Mouse (Mus musculus) bone marrow, adult 2 months (tissue): ENCODE data around the gene Grk3. TPM values are rescaled to one million over a fixed set of nuclear protein-coding genes. Genes with fewer than 3 reads are reported as not detected.

ENCODE experiments used
- H3K27ac ChIP-seq: fragments of 200-500 bp; 2 replicates; pipeline ENCODE4 v1.5.1; 2012; ENCODE audit warnings: low read depth, mild to moderate bottlenecking, control low read depth, inconsistent platforms, low read length; ENCODE audit not compliant: control insufficient read depth, poor library complexity, insufficient read depth
- H3K4me1 ChIP-seq: fragments of 200-500 bp; 2 replicates; pipeline ENCODE4 v1.6.1; 2011; ENCODE audit warnings: low read length; ENCODE audit not compliant: control insufficient read depth, insufficient read depth
- H3K4me3 ChIP-seq: fragments of 200-500 bp; replicated peaks from 2 replicates; pipeline ENCODE3; 2011; ENCODE audit warnings: mild to moderate bottlenecking, low read depth, low read length, control low read depth; ENCODE audit not compliant: control insufficient read depth
- CTCF ChIP-seq: fragments of 200-500 bp; IDR thresholded peaks from 2 replicates; pipeline ENCODE4 v1.5.1; 2011; ENCODE audit warnings: low read length, control low read depth; ENCODE audit not compliant: control insufficient read depth, insufficient read depth
- POLR2A ChIP-seq: fragments of 200-500 bp; IDR thresholded peaks from 2 replicates; pipeline ENCODE4 v1.6.1; 2011; ENCODE audit warnings: low read depth, mild to moderate bottlenecking, control low read depth, low read length, borderline replicate concordance; ENCODE audit not compliant: control insufficient read depth
- WGBS: fragments of 180-500 bp; shearing (Covaris S2); methylation state at CpG from one replicate; pipeline ENCODE4 v1.1.7; 2018; 5-methylcytosine and 5-hydroxymethylcytosine counted together
- polyA plus RNA-seq: library from polyadenylated mRNA; stranded (reverse); fragments of >200 nt; gene quantifications from 2 replicates; pipeline ENCODE4 v1.2.4, GENCODE M21; 2011; ENCODE audit warnings: low replicate concordance; ENCODE audit not compliant: missing spikeins, insufficient read depth, insufficient read length

Gene Grk3
- polyA plus RNA-seq, 1 experiment, result 17.4 TPM

GRCm38 (mm10) chr5:112972297-112972696 lies 43.3 kb downstream of the Grk3 start:
- Histone ChIP-seq H3K4me3 (no peak overlapping the region), H3K27ac (no peak overlapping the region), H3K4me1 (no peaks in the 10 kb centered on the region; the same call in 1 of the 2 replicates)
- WGBS, result 18% methylated on average over 12 of the region's 12 CpGs
- no peak for TF ChIP-seq POLR2A
- no peak for TF ChIP-seq CTCF

- no peak for TF ChIP-seq CTCF
- TF ChIP-seq POLR2A, result no peak
- Histone ChIP-seq H3K4me1 (no peaks in the 10 kb centered on the region; the same call in 1 of the 2 replicates), H3K4me3 (no peak overlapping the region), H3K27ac (no peak overlapping the region)
- 63% methylated on average over 4 of the region's 4 CpGs for WGBS
Measured at GRCm38 (mm10) chr5:112963495-112963894, 52.1 kb downstream of the Grk3 start.

GRCm38 (mm10) chr5:112962166-112962565 lies 53.4 kb downstream of the Grk3 start:
- no peak for TF ChIP-seq POLR2A
- no peak for TF ChIP-seq CTCF
- H3K4me1 ChIP-seq, result no peaks in the 10 kb centered on the region; the same call in 1 of the 2 replicates
- no peak overlapping the region for H3K4me3 ChIP-seq
- 86% methylated on average over 6 of the region's 6 CpGs for WGBS
- H3K27ac ChIP-seq, result no peak overlapping the region

- WGBS, result 77% methylated on average over 3 of the region's 3 CpGs
- Histone ChIP-seq H3K4me3 (no peak overlapping the region), H3K27ac (no peak overlapping the region), H3K4me1 (no peaks in the 10 kb centered on the region; the same call in 1 of the 2 replicates)
- TF ChIP-seq POLR2A (no peak), CTCF (no peak)
Measured at GRCm38 (mm10) chr5:112960911-112961310, 54.7 kb downstream of the Grk3 start.

- H3K27ac ChIP-seq, result no peak overlapping the region
- TF ChIP-seq POLR2A, result no peak
- no peak for TF ChIP-seq CTCF
- H3K4me3 ChIP-seq, result no peak overlapping the region
- H3K4me1 ChIP-seq, result no peaks in the 10 kb centered on the region; the same call in 1 of the 2 replicates
- WGBS, result 79% methylated on average over 5 of the region's 5 CpGs
Measured at GRCm38 (mm10) chr5:112958293-112958692, 57.3 kb downstream of the Grk3 start.

GRCm38 (mm10) chr5:112956841-112957240 lies 58.8 kb downstream of the Grk3 start:
- Histone ChIP-seq H3K27ac (no peak overlapping the region), H3K4me3 (no peak overlapping the region), H3K4me1 (no peaks in the 10 kb centered on the region; the same call in 1 of the 2 replicates)
- WGBS, result 85% methylated on average over 12 of the region's 12 CpGs
- TF ChIP-seq POLR2A, result no peak
- no peak for TF ChIP-seq CTCF

- Histone ChIP-seq H3K27ac (no peak overlapping the region), H3K4me1 (no peaks in the 10 kb centered on the region; the same call in 1 of the 2 replicates), H3K4me3 (no peak overlapping the region)
- TF ChIP-seq POLR2A, result no peak
- TF ChIP-seq CTCF, result no peak
- WGBS, result 83% methylated on average over 8 of the region's 8 CpGs
Measured at GRCm38 (mm10) chr5:112956368-112956767, 59.2 kb downstream of the Grk3 start.

GRCm38 (mm10) chr5:112950847-112951246 lies 64.7 kb downstream of the Grk3 start:
- Histone ChIP-seq H3K27ac (no peak overlapping the region), H3K4me3 (no peak overlapping the region), H3K4me1 (no peaks in the 10 kb centered on the region)
- TF ChIP-seq CTCF, result no peak
- TF ChIP-seq POLR2A, result no peak
- WGBS, result 47% methylated on average over 3 of the region's 3 CpGs

- TF ChIP-seq POLR2A (no peak), CTCF (no peak)
- H3K4me3 ChIP-seq, result no peak overlapping the region
- H3K4me1 ChIP-seq, result no peaks in the 10 kb centered on the region
- WGBS, result 81% methylated on average over 7 of the region's 7 CpGs
- H3K27ac ChIP-seq, result no peak overlapping the region
Measured at GRCm38 (mm10) chr5:112945925-112946324, 69.7 kb downstream of the Grk3 start.

GRCm38 (mm10) chr5:112942244-112942643 lies 73.3 kb downstream of the Grk3 start:
- no peak overlapping the region for H3K4me3 ChIP-seq
- 78% methylated on average over 7 of the region's 7 CpGs for WGBS
- TF ChIP-seq CTCF (no peak), POLR2A (no peak)
- H3K27ac ChIP-seq, result no peak overlapping the region
- no peaks in the 10 kb centered on the region for H3K4me1 ChIP-seq
